ENCODE assay signal across 8 mouse cellular contexts in the genomic region with DNA sequence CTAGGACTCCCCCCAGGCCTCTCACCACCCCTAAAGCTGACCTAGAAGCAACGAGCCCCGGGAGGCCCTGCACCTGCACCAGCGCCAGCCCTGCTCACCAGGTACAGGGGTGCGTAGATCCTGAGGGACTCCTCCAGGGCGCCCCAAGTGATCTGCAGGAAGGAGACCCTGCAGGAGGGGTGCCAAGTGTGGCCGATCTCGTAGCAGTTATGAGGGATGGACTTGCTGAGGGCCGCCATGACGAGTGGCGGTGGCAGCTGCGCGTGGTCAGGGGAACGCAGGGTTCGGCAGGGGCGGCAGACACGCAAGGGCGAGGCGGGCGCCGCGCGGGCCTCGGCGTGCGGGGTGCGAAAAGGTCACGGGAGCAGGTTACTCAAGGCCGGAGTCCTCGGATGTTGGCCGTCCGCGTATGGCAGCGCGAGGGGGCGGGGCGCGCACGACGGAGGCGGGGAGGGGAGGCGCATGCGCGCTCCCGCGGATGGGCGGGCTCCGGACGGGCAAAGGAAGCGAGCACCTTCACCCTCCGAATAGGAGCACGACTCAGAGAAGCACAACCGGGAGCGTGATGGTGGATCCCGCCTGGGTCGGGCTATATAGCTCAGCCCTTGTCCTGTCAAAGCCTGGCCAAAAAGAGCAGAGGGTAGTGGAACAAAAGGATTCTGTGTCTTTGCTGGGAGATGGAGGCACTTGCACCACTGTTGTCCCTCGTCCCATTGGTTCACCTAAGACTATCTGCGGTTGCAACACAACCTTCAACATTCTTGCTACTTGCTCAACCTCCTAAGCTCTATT.
DNase-seq lines count a peak whose midpoint lies in the region; ATAC-seq lines count a peak whose summit lies in the region.

No protein-coding gene starts in this region.

- H3K4me2 ChIP-seq in hindbrain, embryonic 13.5 days: peak overlapping the region; percentile 78

- DNase-seq in Muller cell, postnatal 12 days (ENCODE audit: inconsistent ontology term): peak; percentile 95
- peak; percentile 95 for DNase-seq in cerebellum, adult 9-11 months
- DNase-seq in frontal cortex, postnatal 10 days (ENCODE audit: low spot score in 2 of 2): peak; percentile 87 to 91
- peak; percentile 87 to 94 for DNase-seq in layer of hippocampus, postnatal 25 days (ENCODE audit: extremely low spot score in 1 of 2, low spot score in 1 of 2)
- peak; percentile 94 for DNase-seq in lung, postnatal 25 days (ENCODE audit: low spot score)
- DNase-seq in retina, embryonic 14.5 days (ENCODE audit: low spot score): peak; percentile 87
- peak; percentile 96 for DNase-seq in thymus, postnatal 4 days

- peak overlapping the region; percentile 88 for H3K27ac ChIP-seq in hindbrain, embryonic 13.5 days

- H3K27me3 ChIP-seq in hindbrain, embryonic 13.5 days: no peaks in the 10 kb centered on the region

- no peaks in the 10 kb centered on the region for H3K9me3 ChIP-seq in hindbrain, embryonic 13.5 days

- H3K4me3 ChIP-seq in hindbrain, embryonic 13.5 days: peak overlapping the region; percentile 96

- WGBS in hindbrain, embryonic 13.5 days: under 1% methylated on average over 57 of the region's 57 CpGs

- no peaks in the 10 kb centered on the region for H3K36me3 ChIP-seq in hindbrain, embryonic 13.5 days

- peak overlapping the region; percentile 95 for H3K9ac ChIP-seq in hindbrain, embryonic 13.5 days

- peaks cover 36% of the 10 kb centered on the region for H3K4me1 ChIP-seq in hindbrain, embryonic 13.5 days (replicated peaks)

- peak; percentile 94 for ATAC-seq in hindbrain, embryonic 13.5 days (ENCODE audit: low FRiP score)

Comparison
In these comparisons a context has a peak if more than half of its experiments do, and no peak if none do; other contexts are left out.
1. Peak in every context shown above with its lines: DNase-seq, ATAC-seq, H3K4me3 ChIP-seq and H3K27ac ChIP-seq.